Mouse (Mus musculus) testis, adult 2 months (tissue): ENCODE measurements around the gene Ippk. TPM values are rescaled to one million over a fixed set of nuclear protein-coding genes. Genes with fewer than 3 reads are reported as not detected.

Experiments
- H3K27ac ChIP-seq: fragments of 200-500 bp; 2 replicates; pipeline ENCODE4 v1.5.1; 2012; ENCODE audit warnings: low read depth, low read length; ENCODE audit not compliant: control insufficient read depth, insufficient read depth
- H3K27me3 ChIP-seq: fragments of 200-500 bp; 2 replicates; pipeline ENCODE4 v1.6.1; 2012; ENCODE audit warnings: mild to moderate bottlenecking, low read length, moderate library complexity; ENCODE audit not compliant: control insufficient read depth, insufficient read depth
- H3K36me3 ChIP-seq: fragments of 200-500 bp; 2 replicates; pipeline ENCODE4 v1.6.1; 2012; ENCODE audit warnings: mild to moderate bottlenecking, low read length; ENCODE audit not compliant: control insufficient read depth, insufficient read depth
- H3K4me1 ChIP-seq: fragments of 200-500 bp; 2 replicates; pipeline ENCODE4 v1.6.1; 2012; ENCODE audit warnings: low read length; ENCODE audit not compliant: control insufficient read depth, insufficient read depth
- H3K4me3 ChIP-seq: fragments of 200-500 bp; 2 replicates; pipeline ENCODE4 v1.5.1; 2012; ENCODE audit warnings: low read depth, mild to moderate bottlenecking, low read length, moderate library complexity, mixed read lengths; ENCODE audit not compliant: control insufficient read depth
- CTCF ChIP-seq: fragments of 200-500 bp; IDR thresholded peaks from 2 replicates; pipeline ENCODE4 v1.5.1; 2012; ENCODE audit warnings: low read depth, mild to moderate bottlenecking, inconsistent platforms, low read length, moderate library complexity; ENCODE audit not compliant: control insufficient read depth, insufficient read depth, insufficient replicate concordance
- POLR2A ChIP-seq: fragments of 200-500 bp; IDR thresholded peaks from 2 replicates; pipeline ENCODE4 v1.6.1; 2012; ENCODE audit warnings: low read depth, mild to moderate bottlenecking, inconsistent platforms, low read length, moderate library complexity; ENCODE audit not compliant: control insufficient read depth
- polyA plus RNA-seq: library from polyadenylated mRNA; depleted of rRNA; stranded (reverse); fragments of >200 nt; gene quantifications from 2 replicates; pipeline ENCODE4 v1.2.3, GENCODE M21; 2012

Ippk gene
- polyA plus RNA-seq, 1 experiment = 11.6 TPM

DNA sequence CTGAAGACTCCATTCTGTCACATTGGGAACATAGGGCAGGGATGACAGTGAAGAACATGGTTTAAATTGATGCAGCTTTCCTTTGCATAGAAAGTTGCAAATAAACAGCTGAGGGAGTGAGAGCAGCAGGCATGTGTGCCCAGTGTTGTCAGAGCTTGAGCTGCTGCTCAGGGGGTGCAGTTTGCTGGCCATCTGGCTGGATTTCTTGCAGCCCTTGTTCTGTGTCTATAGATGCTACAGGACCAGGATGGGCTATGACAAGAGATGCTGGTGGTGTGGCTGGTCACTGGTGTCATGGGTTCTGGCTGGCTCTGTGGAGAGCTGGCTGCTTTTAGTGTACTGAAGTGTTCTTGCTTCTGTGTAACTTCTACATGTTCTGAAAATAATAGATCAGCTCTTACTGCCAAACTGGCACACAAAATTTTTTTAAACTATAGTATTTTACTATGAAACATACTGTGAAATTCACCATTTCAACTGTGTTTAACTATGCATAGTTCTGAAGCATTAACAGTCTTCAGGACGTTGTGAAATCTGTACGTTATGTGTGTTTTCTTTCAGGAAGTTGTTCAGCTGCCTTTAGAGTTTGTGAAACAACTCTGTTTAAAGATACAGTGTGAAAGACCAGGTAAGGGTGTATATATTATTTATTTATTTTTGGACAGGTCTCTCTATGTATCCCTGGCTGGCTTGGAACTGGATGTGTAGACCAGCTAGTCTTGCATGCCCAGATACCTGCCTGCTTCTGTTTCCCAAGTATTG lies 12.4 kb downstream of the Ippk start:
- peaks cover 1% of the 10 kb centered on the region for H3K36me3 ChIP-seq
- H3K27me3 ChIP-seq = no peaks in the 10 kb centered on the region
- 0 out of 2 replicates have a peak, but pooled peaks cover 2% of the 10 kb centered on the region for H3K4me1 ChIP-seq
- no peak overlapping the region for H3K27ac ChIP-seq
- no peak for TF ChIP-seq POLR2A
- no peak for TF ChIP-seq CTCF
- no peak overlapping the region for H3K4me3 ChIP-seq

DNA sequence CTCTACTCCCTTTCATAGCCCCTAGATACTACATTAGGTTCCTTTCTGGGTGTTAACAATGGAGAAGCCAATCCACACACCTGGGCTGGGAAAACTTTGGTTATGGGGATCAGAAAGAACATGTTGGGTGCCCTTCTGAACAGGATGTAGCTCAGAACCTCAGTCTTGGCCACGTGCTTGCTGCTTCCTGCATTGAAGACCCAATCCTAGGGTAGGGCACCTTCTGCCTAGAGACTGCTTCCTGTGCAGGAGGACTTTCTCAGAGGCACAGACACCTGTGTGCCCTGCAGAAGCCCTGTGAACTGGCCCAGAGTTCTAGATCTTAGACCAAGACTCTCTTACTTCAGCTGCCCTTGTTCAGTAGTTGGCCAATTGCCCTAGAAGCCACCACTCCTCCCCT lies 14.7 kb downstream of the Ippk start:
- peaks cover 1% of the 10 kb centered on the region for H3K36me3 ChIP-seq
- no peak overlapping the region for H3K27ac ChIP-seq
- H3K4me1 ChIP-seq = 0 out of 2 replicates have a peak, but pooled peaks cover 2% of the 10 kb centered on the region
- no peak for TF ChIP-seq CTCF
- TF ChIP-seq POLR2A = no peak
- no peaks in the 10 kb centered on the region for H3K27me3 ChIP-seq
- H3K4me3 ChIP-seq = no peak overlapping the region

DNA sequence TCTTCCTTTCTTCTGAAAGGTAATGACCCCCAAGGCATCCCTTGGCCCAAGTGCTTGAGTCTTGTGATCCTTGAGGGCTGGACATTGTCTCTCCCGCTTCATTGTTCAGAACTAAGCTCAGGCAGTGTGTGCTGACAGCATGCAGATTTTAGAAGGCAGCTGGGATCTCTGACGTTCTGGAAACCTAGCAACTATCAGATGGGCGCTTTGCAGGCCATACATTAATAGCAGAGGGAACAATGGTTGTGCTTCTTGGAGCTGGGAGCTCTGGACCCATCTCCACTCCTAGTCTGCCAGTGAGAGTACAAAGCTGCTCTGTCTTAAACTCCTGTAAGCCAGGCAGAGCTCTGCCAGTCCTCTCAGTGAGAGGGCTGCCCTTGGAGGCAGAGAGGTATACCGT lies 15.1 kb downstream of the Ippk start:
- TF ChIP-seq POLR2A = no peak
- no peak for TF ChIP-seq CTCF
- Histone ChIP-seq H3K4me3 (no peak overlapping the region), H3K27ac (no peak overlapping the region), H3K36me3 (peaks cover 1% of the 10 kb centered on the region), H3K4me1 (0 out of 2 replicates have a peak, but pooled peaks cover 2% of the 10 kb centered on the region), H3K27me3 (no peaks in the 10 kb centered on the region)

DNA sequence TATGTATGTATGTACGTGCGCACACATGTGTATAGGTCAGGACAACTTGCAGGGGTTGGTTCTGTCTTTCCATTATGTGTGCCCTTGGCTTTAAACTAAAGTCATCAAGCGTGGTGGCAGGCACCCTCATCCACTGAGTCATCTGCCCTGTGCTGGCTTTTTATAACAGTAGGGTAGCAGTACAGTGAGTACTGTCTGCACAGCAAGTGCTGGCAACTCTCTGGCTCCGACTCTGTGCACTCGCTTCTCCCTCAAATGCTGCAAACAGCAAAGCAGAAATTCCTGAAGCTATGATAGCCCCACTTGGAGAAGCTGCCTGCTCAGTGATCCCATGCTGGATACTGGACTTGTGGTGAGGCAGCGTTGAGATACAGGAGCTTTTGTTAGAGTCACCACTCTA lies 23.4 kb downstream of the Ippk start:
- Histone ChIP-seq H3K4me3 (no peak overlapping the region), H3K36me3 (peaks cover 3% of the 10 kb centered on the region), H3K27ac (no peak overlapping the region), H3K27me3 (no peaks in the 10 kb centered on the region), H3K4me1 (no peaks in the 10 kb centered on the region)
- TF ChIP-seq CTCF = no peak
- no peak for TF ChIP-seq POLR2A

DNA sequence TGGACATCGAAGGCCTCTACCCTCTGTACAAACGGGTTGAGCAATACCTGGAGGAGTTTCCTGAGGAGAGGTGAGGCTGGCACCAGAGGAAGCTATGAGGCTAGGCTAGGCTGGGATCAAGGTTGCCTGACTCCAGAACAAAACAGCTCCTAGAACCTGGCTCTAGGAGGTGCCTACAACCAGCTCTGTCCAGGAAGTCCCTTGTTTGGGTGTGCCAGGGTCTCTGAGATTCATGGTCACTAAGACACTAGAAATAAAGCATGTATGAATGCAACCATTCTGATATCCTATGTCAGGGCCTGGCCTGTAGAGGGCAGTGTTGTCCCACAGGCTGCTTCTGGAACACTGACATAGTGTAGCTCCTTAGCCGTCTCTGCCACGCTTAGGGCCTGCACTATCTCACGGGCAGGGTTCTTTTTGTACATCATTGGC lies 28.3 kb downstream of the Ippk start:
- Histone ChIP-seq H3K4me3 (no peak overlapping the region), H3K27me3 (no peaks in the 10 kb centered on the region), H3K27ac (no peak overlapping the region; the same call in 1 of the 2 replicates), H3K4me1 (no peaks in the 10 kb centered on the region), H3K36me3 (peaks cover 3% of the 10 kb centered on the region)
- TF ChIP-seq POLR2A = no peak
- TF ChIP-seq CTCF = peak; percentile 81; the same call in 1 of the 2 replicates

DNA sequence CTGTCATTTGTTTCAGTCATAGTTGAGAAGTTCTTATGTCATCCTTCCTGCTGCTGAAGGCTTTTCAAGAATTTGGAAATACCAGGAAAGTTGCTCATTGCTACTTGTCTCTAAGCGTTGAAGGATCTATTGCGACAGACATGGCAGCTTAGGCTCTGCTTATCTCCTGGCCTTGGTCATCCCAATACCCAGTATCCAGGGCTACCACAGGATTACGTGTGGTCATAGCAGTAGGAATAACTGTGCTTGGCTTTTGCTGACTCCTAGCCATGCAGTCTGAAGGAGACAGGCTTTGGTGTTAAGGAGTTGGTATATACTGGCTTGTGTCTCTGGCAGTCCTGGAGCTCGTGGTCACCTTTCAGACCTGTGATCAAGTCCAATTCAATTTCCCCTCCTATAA lies 39.2 kb downstream of the Ippk start:
- Histone ChIP-seq H3K27me3 (no peaks in the 10 kb centered on the region), H3K27ac (peak overlapping the region; percentile 67), H3K36me3 (peaks cover 1% of the 10 kb centered on the region; the same call in 1 of the 2 replicates), H3K4me1 (no peaks in the 10 kb centered on the region; the same call in 1 of the 2 replicates), H3K4me3 (no peak overlapping the region)
- TF ChIP-seq CTCF (no peak), POLR2A (no peak)

DNA sequence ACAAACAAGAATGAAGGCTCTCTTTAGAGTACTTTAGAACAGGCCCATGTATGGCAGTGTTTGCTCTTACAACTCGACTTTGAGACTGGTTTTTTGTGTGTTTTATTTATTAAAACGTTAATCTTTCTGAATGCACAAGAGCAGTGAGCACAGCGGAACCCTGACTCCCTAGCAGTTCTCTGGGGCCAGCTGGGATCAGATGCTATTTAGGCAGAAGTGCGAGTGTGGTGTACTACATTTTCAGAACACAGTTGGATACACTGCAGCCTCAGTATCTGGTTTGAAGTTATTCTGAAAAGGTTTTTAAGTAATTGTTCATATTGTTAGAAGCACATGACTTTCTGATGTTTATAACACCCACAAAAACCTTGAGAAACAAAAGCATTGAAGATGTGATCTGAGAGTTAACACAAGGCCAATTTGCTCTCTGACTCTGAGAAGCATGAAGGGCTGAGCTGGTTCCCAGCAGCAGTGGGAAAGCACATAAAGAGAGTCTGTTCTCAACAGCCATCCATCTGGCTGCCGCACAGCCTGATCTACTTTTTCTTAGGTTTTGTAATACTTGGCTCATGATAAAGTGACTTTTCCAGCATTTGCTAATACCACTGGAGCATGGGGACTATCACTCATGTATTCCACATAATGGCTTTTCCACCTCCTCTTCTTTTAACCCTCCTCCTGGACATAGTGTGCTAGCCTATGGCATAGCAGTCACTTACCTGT lies 39.8 kb downstream of the Ippk start:
- Histone ChIP-seq H3K4me3 (no peak overlapping the region), H3K27me3 (no peaks in the 10 kb centered on the region), H3K4me1 (no peaks in the 10 kb centered on the region; the same call in 1 of the 2 replicates), H3K27ac (peak overlapping the region; percentile 71), H3K36me3 (peaks cover 1% of the 10 kb centered on the region; the same call in 1 of the 2 replicates)
- TF ChIP-seq CTCF (no peak), POLR2A (no peak)
